Mouse (Mus musculus): ENCODE results near the gene Zfp385b.

Zfp385b gene

GRCm38 (mm10) chr2:77375155-77375554 lies 444.3 kb downstream of the Zfp385b start:
- DNase-seq (ENCODE audit: low spot score): no peak

- DNase-seq (ENCODE audit: low spot score): no peak
Measured at GRCm38 (mm10) chr2:77369174-77369573, 450.3 kb downstream of the Zfp385b start.
